Mouse (Mus musculus) erythroblast, embryonic 14.5 days (primary cell): ENCODE results near the gene Prmt2.

Source experiments
- GATA1 ChIP-seq: IDR thresholded peaks from 2 replicates; pipeline ENCODE4 v1.6.1; 2012; ENCODE audit warnings: low read length, inconsistent platforms, mixed read lengths
- TAL1 ChIP-seq: IDR thresholded peaks from 3 replicates; pipeline ENCODE4 v1.6.1; 2012; ENCODE audit warnings: low read length, inconsistent platforms, mixed read lengths

- TF ChIP-seq GATA1 (no peak), TAL1 (no peak)
Measured at GRCm38 (mm10) chr10:76218240-76218639, 19.4 kb downstream of the Prmt2 start.
